Mouse (Mus musculus) CH12.LX (cell line): ENCODE data around the gene Klhdc10. TPM values are rescaled to one million over a fixed set of nuclear protein-coding genes. Genes with fewer than 3 reads are reported as not detected.
"Not testable (repeated sequence)": the region's sequence is repeated elsewhere in the genome, so short reads cannot be mapped to it uniquely, and the experiment has no call there.

ENCODE experiments used
- DNase-seq: peaks from one replicate; pipeline ENCODE4 v3.0.0-alpha.2; 2013; ENCODE audit errors: extremely low read depth
- H3K27ac ChIP-seq: 2 replicates; pipeline ENCODE4 v1.5.1; 2012; ENCODE audit warnings: low read depth, mild to moderate bottlenecking, control low read depth, moderate library complexity; ENCODE audit not compliant: insufficient read depth
- H3K27me3 ChIP-seq: replicated peaks from 2 replicates; pipeline ENCODE3; 2012; ENCODE audit warnings: inconsistent platforms
- H3K36me3 ChIP-seq, 2 experiments: replicated peaks in 1 of 2; 2 replicates each; pipeline versions ENCODE3 to v1.6.1; 2012; ENCODE audit warnings: inconsistent platforms in 1 of 2, low read length in 1 of 2, mild to moderate bottlenecking in 1 of 2, mixed read lengths in 1 of 2, moderate library complexity in 1 of 2; ENCODE audit not compliant: control insufficient read depth in 1 of 2, insufficient read depth in 1 of 2
- H3K4me1 ChIP-seq, 2 experiments: 2 replicates each; pipeline ENCODE4 v1.6.1; 2012; ENCODE audit warnings: inconsistent platforms in 1 of 2, moderate library complexity in 1 of 2; ENCODE audit not compliant: insufficient read depth in 2 of 2, control insufficient read depth in 1 of 2
- H3K4me2 ChIP-seq: 2 replicates; pipeline ENCODE4 v1.6.1; 2012; ENCODE audit warnings: low read depth, mild to moderate bottlenecking, control low read depth; ENCODE audit not compliant: poor library complexity, insufficient read depth, severe bottlenecking
- H3K4me3 ChIP-seq, 3 experiments: fragments of 150-350 bp in 1 of 3; sonication (generic) in 1 of 3; replicated peaks in 1 of 3; 2 replicates each; pipeline versions ENCODE3 to v1.5.1; 2011 to 2012; ENCODE audit warnings: low read depth in 2 of 3, low read length in 2 of 3, mild to moderate bottlenecking in 2 of 3, moderate library complexity in 2 of 3, control low read depth in 1 of 3, improper control_type of control experiment in 1 of 3, inconsistent platforms in 1 of 3, mixed read lengths in 1 of 3; ENCODE audit not compliant: poor library complexity in 1 of 3
- H3K79me2 ChIP-seq: replicated peaks from 2 replicates; pipeline ENCODE4 v1.6.1; 2012; ENCODE audit warnings: mild to moderate bottlenecking, moderate library complexity; ENCODE audit not compliant: control insufficient read depth, poor library complexity, insufficient read depth, severe bottlenecking; ENCODE audit errors: extremely low read depth
- H3K9ac ChIP-seq: 2 replicates; pipeline ENCODE4 v1.6.1; 2012; ENCODE audit warnings: low read depth, mild to moderate bottlenecking, control low read depth, moderate library complexity; ENCODE audit not compliant: insufficient read depth
- H3K9me3 ChIP-seq: replicated peaks from 2 replicates; pipeline ENCODE3; 2012; ENCODE audit warnings: low read length, inconsistent platforms, mixed read lengths
- BHLHE40 ChIP-seq: IDR thresholded peaks from 2 replicates; pipeline ENCODE4 v1.6.1; 2011; ENCODE audit warnings: mild to moderate bottlenecking, low read depth, low read length, improper control_type of control experiment
- CHD2 ChIP-seq: IDR thresholded peaks from 2 replicates; pipeline ENCODE4 v1.6.1; 2011; ENCODE audit warnings: low read length, improper control_type of control experiment
- CTCF ChIP-seq, 2 experiments: IDR thresholded peaks in 1 of 2; conservative IDR thresholded peaks in 1 of 2; 2 replicates each; pipeline ENCODE4 v1.5.1; 2011 to 2012; ENCODE audit warnings: low read depth in 2 of 2, low read length in 2 of 2, improper control_type of control experiment in 1 of 2, inconsistent platforms in 1 of 2, mild to moderate bottlenecking in 1 of 2, moderate library complexity in 1 of 2
- E2F4 ChIP-seq: IDR thresholded peaks from 2 replicates; pipeline ENCODE4 v1.6.1; 2011; ENCODE audit warnings: low read depth, low read length, improper control_type of control experiment; ENCODE audit not compliant: insufficient replicate concordance
- EP300 ChIP-seq: IDR thresholded peaks from 2 replicates; pipeline ENCODE4 v1.6.1; 2011; ENCODE audit warnings: low read length, improper control_type of control experiment
- HCFC1 ChIP-seq: IDR thresholded peaks from 2 replicates; pipeline ENCODE4 v1.6.1; 2012; ENCODE audit warnings: low read depth, mild to moderate bottlenecking, inconsistent platforms, low read length, improper control_type of control experiment
- IRF4 ChIP-seq: IDR thresholded peaks from 2 replicates; pipeline ENCODE4 v1.6.1; 2014; ENCODE audit warnings: low read depth, mild to moderate bottlenecking, inconsistent platforms, low read length, improper control_type of control experiment
- KAT2A ChIP-seq: IDR thresholded peaks from 2 replicates; pipeline ENCODE4 v1.6.1; 2012; ENCODE audit warnings: low read length, improper control_type of control experiment, inconsistent platforms; ENCODE audit not compliant: insufficient replicate concordance
- MAFK ChIP-seq: IDR thresholded peaks from 2 replicates; pipeline ENCODE4 v1.6.1; 2011; ENCODE audit warnings: low read length, improper control_type of control experiment; ENCODE audit not compliant: insufficient replicate concordance
- MEF2A ChIP-seq: IDR thresholded peaks from 2 replicates; pipeline ENCODE4 v1.6.1; 2014; ENCODE audit warnings: low read depth, mild to moderate bottlenecking, inconsistent platforms, low read length, improper control_type of control experiment, borderline replicate concordance
- MXI1 ChIP-seq: IDR thresholded peaks from 2 replicates; pipeline ENCODE4 v1.6.1; 2011; ENCODE audit warnings: mild to moderate bottlenecking, low read depth, low read length, improper control_type of control experiment
- MYC ChIP-seq: IDR thresholded peaks from 2 replicates; pipeline ENCODE4 v1.6.1; 2011; ENCODE audit warnings: low read depth, mild to moderate bottlenecking, improper control_type of control experiment, low read length
- NELFE ChIP-seq: IDR thresholded peaks from 2 replicates; pipeline ENCODE4 v1.6.1; 2011; ENCODE audit warnings: low read depth, low read length, improper control_type of control experiment
- NRF1 ChIP-seq: IDR thresholded peaks from 2 replicates; pipeline ENCODE4 v1.6.1; 2014; ENCODE audit warnings: low read depth, mild to moderate bottlenecking, inconsistent platforms, low read length, improper control_type of control experiment, moderate library complexity
- PAX5 ChIP-seq: IDR thresholded peaks from 2 replicates; pipeline ENCODE4 v1.6.1; 2012; ENCODE audit warnings: low read length, inconsistent platforms, mixed read lengths
- POLR2AphosphoS2 ChIP-seq: IDR thresholded peaks from 2 replicates; pipeline ENCODE4 v1.6.1; 2011; ENCODE audit warnings: low read depth, low read length, improper control_type of control experiment
- RAD21 ChIP-seq: IDR thresholded peaks from 2 replicates; pipeline ENCODE4 v1.6.1; 2011; ENCODE audit warnings: low read depth, mild to moderate bottlenecking, low read length, improper control_type of control experiment, moderate library complexity
- RCOR1 ChIP-seq: conservative IDR thresholded peaks from 2 replicates; pipeline ENCODE4 v1.6.1; 2012; ENCODE audit warnings: low read depth, mild to moderate bottlenecking, inconsistent platforms, low read length, improper control_type of control experiment
- SMC3 ChIP-seq: IDR thresholded peaks from 2 replicates; pipeline ENCODE4 v1.6.1; 2011; ENCODE audit warnings: low read depth, low read length, improper control_type of control experiment
- TCF12 ChIP-seq: IDR thresholded peaks from 2 replicates; pipeline ENCODE4 v1.6.1; 2014; ENCODE audit warnings: low read depth, mild to moderate bottlenecking, inconsistent platforms, low read length, improper control_type of control experiment
- UBTF ChIP-seq: IDR thresholded peaks from 2 replicates; pipeline ENCODE4 v1.6.1; 2012; ENCODE audit warnings: low read depth, mild to moderate bottlenecking, inconsistent platforms, low read length, improper control_type of control experiment, moderate library complexity
- USF1 ChIP-seq: IDR thresholded peaks from 2 replicates; pipeline ENCODE4 v1.6.1; 2014; ENCODE audit warnings: low read depth, mild to moderate bottlenecking, inconsistent platforms, low read length, improper control_type of control experiment
- USF2 ChIP-seq: conservative IDR thresholded peaks from 2 replicates; pipeline ENCODE4 v1.6.1; 2011; ENCODE audit warnings: low read depth, low read length, improper control_type of control experiment
- ZC3H11A ChIP-seq: IDR thresholded peaks from 2 replicates; pipeline ENCODE4 v1.6.1; 2012; ENCODE audit warnings: low read depth, mild to moderate bottlenecking, inconsistent platforms, low read length, improper control_type of control experiment
- ZMIZ1 ChIP-seq: IDR thresholded peaks from 2 replicates; pipeline ENCODE4 v1.6.1; 2012; ENCODE audit warnings: low read depth, mild to moderate bottlenecking, inconsistent platforms, low read length, improper control_type of control experiment
- dilution Hi-C: fragments of 300-500 bp; cut with MboI; formaldehyde crosslinking; loops from 2 replicates; pipeline ENCODE4 v1.14.3; 2020; ENCODE audit warnings: low sequenced_read_pairs; ENCODE audit not compliant: extremely low pct_unique_long_range_greater_than_20kb, extremely low pct_ligation_motif_present
- in situ Hi-C: fragments of 300-500 bp; cut with MboI; formaldehyde crosslinking; loops from 3 replicates; pipeline ENCODE4 v1.14.3; 2019; ENCODE audit warnings: low sequenced_read_pairs, low pct_ligation_motif_present, low pct_unique_long_range_greater_than_20kb, mixed read lengths
- polyA plus RNA-seq: library from polyadenylated mRNA; unstranded; fragments of >175 nt; gene quantifications from 2 replicates; pipeline ENCODE4 v1.2.1, GENCODE M21; 2012; ENCODE audit warnings: low read depth; ENCODE audit not compliant: insufficient read length
- total RNA-seq, 2 experiments: library from RNA; depleted of rRNA; stranded (reverse); fragments of 300-350 nt in 1 of 2; fragments of >200 nt in 1 of 2; gene quantifications; 2 replicates each; pipeline ENCODE4 v1.2.3; 2012 to 2014

The Klhdc10 gene
- total and polyA plus RNA-seq, 3 experiments = 22.1 to 30.6 (median 29.6) TPM

GRCm38 (mm10) chr6:30375791-30376190 lies 25.9 kb upstream of the Klhdc10 start:
- Histone ChIP-seq H3K9ac (no peak overlapping the region), H3K36me3 (peaks cover 60 to 95% of the 10 kb centered on the region in 2 experiments)
- TF ChIP-seq BHLHE40 = no peak
- no peak for TF ChIP-seq CTCF (conservative IDR thresholded peaks at IDR 0.05 in 1 of 2, IDR thresholded peaks at IDR 0.05 in 1 of 2; ENCODE audit: low read depth in 2 of 2, low read length in 2 of 2)
- no peak for TF ChIP-seq PAX5
- TF ChIP-seq UBTF = no peak
- no peak for TF ChIP-seq MAFK
- no peak for TF ChIP-seq EP300
- no peak for TF ChIP-seq NELFE
- no peak for TF ChIP-seq MXI1
- no peak for TF ChIP-seq E2F4
- no peak for TF ChIP-seq KAT2A
- no peak for TF ChIP-seq MYC
- no peak for TF ChIP-seq USF1

DNA sequence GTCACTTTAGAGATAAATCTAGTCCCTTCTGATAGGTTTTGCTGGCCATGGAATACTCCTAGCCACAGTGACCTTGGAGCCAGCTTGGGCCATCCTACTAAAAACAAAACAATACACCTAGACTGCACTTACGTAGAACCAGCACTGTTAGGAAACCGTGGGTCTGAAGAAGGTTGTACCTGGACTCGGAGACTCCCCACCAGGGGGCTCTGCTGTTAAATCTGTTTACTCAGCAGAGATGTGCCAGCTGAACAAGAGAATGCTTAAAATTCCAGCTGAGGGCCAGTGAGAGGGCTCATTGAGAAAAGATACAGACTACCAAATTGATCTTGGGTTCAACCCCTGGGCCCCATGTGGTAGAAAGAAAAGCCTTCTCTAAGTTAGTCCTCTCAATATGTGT lies 20.6 kb upstream of the Klhdc10 start:
- H3K9ac ChIP-seq = no peak overlapping the region
- H3K27ac ChIP-seq = no peak overlapping the region
- H3K36me3 ChIP-seq = peaks cover 61 to 90% of the 10 kb centered on the region in 2 experiments
- H3K4me1 ChIP-seq = no peaks in the 10 kb centered on the region
- no peak for DNase-seq
- no peak for TF ChIP-seq ZC3H11A
- TF ChIP-seq MAFK = peak; percentile 79; the same call in 1 of the 2 replicates
- TF ChIP-seq MEF2A = no peak
- no peak; the same call in 1 of the 2 replicates for TF ChIP-seq RAD21
- no peak for TF ChIP-seq POLR2AphosphoS2
- no peak for TF ChIP-seq HCFC1
- TF ChIP-seq CHD2 = no peak
- no peak for TF ChIP-seq ZMIZ1
- no peak for TF ChIP-seq USF1
- TF ChIP-seq NRF1 = no peak
- no peak for TF ChIP-seq TCF12
- peak in 1 of 2 experiments; percentile 42; a peak in 2 of 4 replicates for TF ChIP-seq CTCF (conservative IDR thresholded peaks at IDR 0.05 in 1 of 2, IDR thresholded peaks at IDR 0.05 in 1 of 2; ENCODE audit: low read depth in 2 of 2, low read length in 2 of 2)
- peak; percentile 14; the same call in 1 of the 2 replicates for TF ChIP-seq SMC3
- TF ChIP-seq USF2 = no peak
- no peak for TF ChIP-seq IRF4
- TF ChIP-seq RCOR1 = no peak
- in situ Hi-C loops (no loop called here), dilution Hi-C loops (no loop called here)
- no peaks in the 10 kb centered on the region for H3K9me3 ChIP-seq
- H3K4me3 ChIP-seq = no peak overlapping the region
- H3K79me2 ChIP-seq = no peaks in the 10 kb centered on the region; the same call in 1 of the 2 replicates
- H3K4me2 ChIP-seq = no peak overlapping the region
- H3K27me3 ChIP-seq = no peaks in the 10 kb centered on the region

More at GRCm38 (mm10) chr6:30375791-30376190, 25.9 kb upstream of the Klhdc10 start:
- Histone ChIP-seq H3K4me2 (no peak overlapping the region), H3K79me2 (no peaks in the 10 kb centered on the region), H3K4me1 (no peaks in the 10 kb centered on the region), H3K4me3 (no peak overlapping the region), H3K27me3 (no peaks in the 10 kb centered on the region), H3K27ac (no peak overlapping the region), H3K9me3 (no peaks in the 10 kb centered on the region)
- dilution Hi-C loops (no loop called here), in situ Hi-C loops (no loop called here)
- DNase-seq = no peak

DNA sequence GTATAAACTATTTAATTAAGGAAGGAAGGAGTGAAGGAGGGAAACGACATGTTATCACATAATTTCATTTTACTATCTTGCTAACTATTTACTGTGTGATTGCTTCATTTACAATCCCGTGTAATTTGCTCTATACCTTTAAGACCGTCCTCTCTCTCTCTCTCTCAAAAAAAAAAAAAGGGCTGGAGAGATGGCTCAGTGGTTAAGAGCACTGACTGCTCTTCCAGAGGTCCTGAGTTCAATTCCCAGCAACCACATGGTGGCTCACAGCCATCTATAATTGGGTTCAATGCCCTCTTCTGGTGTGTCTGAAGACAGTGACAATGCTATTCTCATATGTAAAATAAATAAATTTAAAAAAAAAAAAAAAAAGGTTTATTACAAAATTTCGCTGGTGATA lies 11.4 kb upstream of the Klhdc10 start:
- Histone ChIP-seq H3K36me3 (peaks cover 18 to 27% of the 10 kb centered on the region in 2 experiments), H3K4me2 (peak overlapping the region; percentile 45; the same call in 1 of the 2 replicates), H3K9ac (peak overlapping the region; percentile 65), H3K4me1 (peaks cover 0 to 23% of the 10 kb centered on the region in 2 experiments; a peak in 2 of 4 replicates), H3K79me2 (peaks cover 21% of the 10 kb centered on the region), H3K4me3 (peak overlapping the region; percentile 90 to 99 (median 95))
- in situ Hi-C loops, DNase-seq, dilution Hi-C loops, H3K27ac ChIP-seq, H3K9me3 ChIP-seq, H3K27me3 ChIP-seq: not testable (repeated sequence)
